Mouse (Mus musculus): ENCODE results near the gene Nasp.

DNA sequence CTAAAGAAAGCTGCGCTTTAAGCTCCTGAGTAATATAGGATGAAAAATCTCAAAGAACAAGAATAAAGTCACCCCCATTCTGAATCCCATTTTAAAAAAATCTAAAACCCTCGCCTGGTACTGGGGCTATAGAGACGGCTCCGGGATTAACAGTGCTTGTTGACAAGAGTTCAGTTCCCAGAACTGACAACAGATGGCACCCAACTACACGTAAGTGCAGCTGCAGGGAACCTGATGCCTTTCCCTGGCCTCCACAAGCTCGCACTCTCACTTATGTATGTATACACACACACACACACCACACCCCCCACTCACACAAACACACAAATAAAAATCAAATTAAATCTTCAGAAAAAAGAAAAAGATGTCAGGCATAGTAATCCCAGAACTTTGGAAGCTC lies 16.6 kb upstream of the Nasp start:
- TF ChIP-seq CTCF (IDR thresholded peaks at IDR 0.05; ENCODE audit: extremely low read depth, insufficient read depth, insufficient read length, insufficient replicate concordance) = peak; percentile 52; the same call in 1 of the 2 replicates
- no peak for TF ChIP-seq POLR2A (IDR thresholded peaks at IDR 0.05; ENCODE audit: low read depth, low read length)
